Mouse (Mus musculus) MEL (cell line): ENCODE measurements around the gene Cdh23. TPM values are rescaled to one million over a fixed set of nuclear protein-coding genes. Genes with fewer than 3 reads are reported as not detected.

ENCODE experiments used
- DNase-seq: peaks from one replicate; pipeline ENCODE4 v3.0.0; 2011; ENCODE audit warnings: low read depth, low spot score
- H3K27ac ChIP-seq: 2 replicates; pipeline ENCODE4 v1.5.1; 2012; ENCODE audit warnings: low read depth, mild to moderate bottlenecking, control low read depth, low read length, moderate library complexity; ENCODE audit not compliant: control insufficient read depth
- H3K27me3 ChIP-seq, 2 experiments: fragments of 150-350 bp in 1 of 2; sonication (generic) in 1 of 2; 2 replicates each; pipeline ENCODE4 v1.6.1; 2012; ENCODE audit warnings: low read length in 2 of 2, mild to moderate bottlenecking in 2 of 2, improper control_type of control experiment in 1 of 2, moderate library complexity in 1 of 2; ENCODE audit not compliant: insufficient read depth in 2 of 2, control insufficient read depth in 1 of 2
- H3K36me3 ChIP-seq, 2 experiments: 2 replicates each; pipeline ENCODE4 v1.6.1; 2012 to 2014; ENCODE audit warnings: low read length in 2 of 2, improper control_type of control experiment in 1 of 2, inconsistent platforms in 1 of 2, mild to moderate bottlenecking in 1 of 2; ENCODE audit not compliant: insufficient read depth in 2 of 2, control insufficient read depth in 1 of 2
- H3K4me1 ChIP-seq, 2 experiments: fragments of 150-350 bp in 1 of 2; sonication (generic) in 1 of 2; 2 replicates each; pipeline ENCODE4 v1.6.1; 2012; ENCODE audit warnings: low read length in 2 of 2, improper control_type of control experiment in 1 of 2, mild to moderate bottlenecking in 1 of 2; ENCODE audit not compliant: insufficient read depth in 2 of 2, control insufficient read depth in 1 of 2
- H3K4me3 ChIP-seq, 2 experiments: fragments of 150-350 bp in 1 of 2; sonication (generic) in 1 of 2; 2 replicates each; pipeline ENCODE4 v1.5.1; 2012; ENCODE audit warnings: low read depth in 2 of 2, low read length in 2 of 2, mild to moderate bottlenecking in 2 of 2, moderate library complexity in 2 of 2, control low read depth in 1 of 2, improper control_type of control experiment in 1 of 2; ENCODE audit not compliant: control insufficient read depth in 1 of 2, insufficient read depth in 1 of 2
- H3K79me2 ChIP-seq: 2 replicates; pipeline ENCODE4 v1.6.1; 2012; ENCODE audit warnings: mild to moderate bottlenecking, low read length, moderate library complexity; ENCODE audit not compliant: control insufficient read depth, poor library complexity, insufficient read depth
- H3K9ac ChIP-seq: 2 replicates; pipeline ENCODE4 v1.6.1; 2012; ENCODE audit warnings: low read depth, mild to moderate bottlenecking, control low read depth, low read length, moderate library complexity; ENCODE audit not compliant: control insufficient read depth, poor library complexity, severe bottlenecking
- H3K9me3 ChIP-seq: fragments of 150-350 bp; sonication (generic); replicated peaks from 2 replicates; pipeline ENCODE4 v1.6.1; 2012; ENCODE audit warnings: mild to moderate bottlenecking, low read length, improper control_type of control experiment, moderate library complexity; ENCODE audit not compliant: insufficient read depth
- CHD2 ChIP-seq: IDR thresholded peaks from 2 replicates; pipeline ENCODE4 v1.6.1; 2011; ENCODE audit warnings: low read length, improper control_type of control experiment
- CTCF ChIP-seq, 3 experiments: IDR thresholded peaks in 2 of 3; conservative IDR thresholded peaks in 1 of 3; 2 replicates each; pipeline ENCODE4 v1.5.1; 2011 to 2012; ENCODE audit warnings: low read length in 3 of 3, low read depth in 2 of 3, mild to moderate bottlenecking in 2 of 3, improper control_type of control experiment in 1 of 3, inconsistent platforms in 1 of 3, mixed read lengths in 1 of 3, moderate library complexity in 1 of 3; ENCODE audit not compliant: control insufficient read depth in 1 of 3, insufficient read depth in 1 of 3, poor library complexity in 1 of 3, severe bottlenecking in 1 of 3
- E2F4 ChIP-seq: IDR thresholded peaks from 2 replicates; pipeline ENCODE4 v1.6.1; 2011; ENCODE audit warnings: low read depth, low read length, improper control_type of control experiment, borderline replicate concordance
- EP300 ChIP-seq, 2 experiments: IDR thresholded peaks; 2 replicates each; pipeline ENCODE4 v1.6.1; 2011; ENCODE audit warnings: improper control_type of control experiment in 2 of 2, low read length in 2 of 2, low read depth in 1 of 2, mild to moderate bottlenecking in 1 of 2
- HCFC1 ChIP-seq: IDR thresholded peaks from 2 replicates; pipeline ENCODE4 v1.6.1; 2012; ENCODE audit warnings: low read depth, mild to moderate bottlenecking, inconsistent platforms, low read length, improper control_type of control experiment, moderate library complexity
- JUND ChIP-seq: IDR thresholded peaks from 2 replicates; pipeline ENCODE4 v1.6.1; 2011; ENCODE audit warnings: low read depth, mild to moderate bottlenecking, improper control_type of control experiment, low read length
- KAT2A ChIP-seq: conservative IDR thresholded peaks from 2 replicates; pipeline ENCODE4 v1.6.1; 2012; ENCODE audit warnings: low read depth, low read length, improper control_type of control experiment, inconsistent platforms
- MAFK ChIP-seq: IDR thresholded peaks from 2 replicates; pipeline ENCODE4 v1.6.1; 2011; ENCODE audit warnings: low read depth, mild to moderate bottlenecking, low read length, improper control_type of control experiment, borderline replicate concordance
- MAX ChIP-seq: IDR thresholded peaks from 2 replicates; pipeline ENCODE4 v1.6.1; 2011; ENCODE audit warnings: low read length, improper control_type of control experiment
- MXI1 ChIP-seq: IDR thresholded peaks from 2 replicates; pipeline ENCODE4 v1.6.1; 2011; ENCODE audit warnings: mild to moderate bottlenecking, low read depth, low read length, improper control_type of control experiment
- MYB ChIP-seq: IDR thresholded peaks from 2 replicates; pipeline ENCODE4 v1.6.1; 2011; ENCODE audit warnings: mild to moderate bottlenecking, low read depth, low read length, improper control_type of control experiment
- MYC ChIP-seq: IDR thresholded peaks from 2 replicates; pipeline ENCODE4 v1.6.1; 2011; ENCODE audit warnings: low read depth, mild to moderate bottlenecking, low read length, improper control_type of control experiment, moderate library complexity
- POLR2A ChIP-seq, 2 experiments: IDR thresholded peaks; 2 replicates each; pipeline ENCODE4 v1.6.1; 2011 to 2012; ENCODE audit warnings: low read length in 2 of 2, mild to moderate bottlenecking in 2 of 2, control low read depth in 1 of 2, improper control_type of control experiment in 1 of 2, low read depth in 1 of 2, moderate library complexity in 1 of 2; ENCODE audit not compliant: control insufficient read depth in 1 of 2, insufficient read depth in 1 of 2, poor library complexity in 1 of 2
- RCOR1 ChIP-seq: IDR thresholded peaks from 2 replicates; pipeline ENCODE4 v1.6.1; 2012; ENCODE audit warnings: low read depth, mild to moderate bottlenecking, inconsistent platforms, low read length, improper control_type of control experiment
- SMC3 ChIP-seq: IDR thresholded peaks from 2 replicates; pipeline ENCODE4 v1.6.1; 2011; ENCODE audit warnings: low read depth, low read length, improper control_type of control experiment
- TAL1 ChIP-seq: IDR thresholded peaks from 2 replicates; pipeline ENCODE4 v1.6.1; 2012; ENCODE audit warnings: mild to moderate bottlenecking, inconsistent platforms, low read length, moderate library complexity, mixed read lengths
- TBP ChIP-seq: IDR thresholded peaks from 2 replicates; pipeline ENCODE4 v1.8.0; 2011; ENCODE audit warnings: low read depth, low read length, improper control_type of control experiment
- TCF12 ChIP-seq: IDR thresholded peaks from 2 replicates; pipeline ENCODE4 v1.6.1; 2014; ENCODE audit warnings: low read depth, mild to moderate bottlenecking, inconsistent platforms, low read length, improper control_type of control experiment, moderate library complexity
- USF2 ChIP-seq, 2 experiments: IDR thresholded peaks; 2 replicates each; pipeline ENCODE4 v1.6.1; 2011 to 2012; ENCODE audit warnings: improper control_type of control experiment in 2 of 2, low read length in 2 of 2, borderline replicate concordance in 1 of 2, inconsistent platforms in 1 of 2, low read depth in 1 of 2, mild to moderate bottlenecking in 1 of 2; ENCODE audit not compliant: insufficient read depth in 1 of 2
- ZMIZ1 ChIP-seq: IDR thresholded peaks from 2 replicates; pipeline ENCODE4 v1.6.1; 2012; ENCODE audit warnings: low read depth, mild to moderate bottlenecking, inconsistent platforms, low read length, improper control_type of control experiment, moderate library complexity
- ZNF384 ChIP-seq: IDR thresholded peaks from 2 replicates; pipeline ENCODE4 v1.6.1; 2012; ENCODE audit warnings: low read depth, mild to moderate bottlenecking, inconsistent platforms, low read length, improper control_type of control experiment
- polyA plus RNA-seq, 2 experiments: library from polyadenylated mRNA; stranded (reverse) in 1 of 2; unstranded in 1 of 2; fragments of >175 nt in 1 of 2; fragments of >200 nt in 1 of 2; gene quantifications; 2 replicates each; pipeline versions ENCODE4 v1.2.1 to v1.2.4; 2012; ENCODE audit warnings: low replicate concordance in 2 of 2, low read depth in 1 of 2; ENCODE audit not compliant: insufficient read length in 2 of 2, insufficient read depth in 1 of 2, missing spikeins in 1 of 2
- total RNA-seq: library from RNA; depleted of rRNA; stranded (reverse); fragments of 300-350 nt; gene quantifications from 2 replicates; pipeline ENCODE4 v1.2.3, GENCODE M21; 2012

Cdh23 gene
- total and polyA plus RNA-seq, 3 experiments: 0.04 TPM; not detected in 2

GRCm38 (mm10) chr10:60622836-60623235 lies 73.5 kb downstream of the Cdh23 start:
- no peak overlapping the region for H3K4me3 ChIP-seq
- H3K9ac ChIP-seq: no peak overlapping the region
- no peaks in the 10 kb centered on the region for H3K27me3 ChIP-seq
- H3K79me2 ChIP-seq: no peaks in the 10 kb centered on the region
- TF ChIP-seq ZNF384: no peak
- TF ChIP-seq TAL1: no peak
- TF ChIP-seq TCF12: no peak
- no peak for TF ChIP-seq MXI1
- no peak for TF ChIP-seq POLR2A (IDR thresholded peaks at IDR 0.05; ENCODE audit: control insufficient read depth in 1 of 2, insufficient read depth in 1 of 2, low read depth in 1 of 2, low read length in 2 of 2, poor library complexity in 1 of 2)
- TF ChIP-seq ZMIZ1: no peak
- no peak for TF ChIP-seq MYC
- TF ChIP-seq MAX: no peak
- no peak for TF ChIP-seq E2F4
- TF ChIP-seq USF2 (IDR thresholded peaks at IDR 0.05; ENCODE audit: borderline replicate concordance in 1 of 2, insufficient read depth in 1 of 2, low read depth in 1 of 2, low read length in 2 of 2): no peak
- no peak for TF ChIP-seq JUND
- TF ChIP-seq, all 39 proteins: peak for 0
- H3K36me3 ChIP-seq: no peaks in the 10 kb centered on the region
- no peaks in the 10 kb centered on the region for H3K4me1 ChIP-seq
- no peak for DNase-seq
- H3K27ac ChIP-seq: no peak overlapping the region
- H3K9me3 ChIP-seq: no peaks in the 10 kb centered on the region

- no peaks in the 10 kb centered on the region for H3K27me3 ChIP-seq
- peak; percentile 6 for DNase-seq
These were observed 74.7 kb downstream of the Cdh23 start for GRCm38 (mm10) chr10:60621470-60622170.

More at GRCm38 (mm10) chr10:60621470-60622170, 74.7 kb downstream of the Cdh23 start:
- TF ChIP-seq CTCF (IDR thresholded peaks at IDR 0.05 in 2 of 3, conservative IDR thresholded peaks at IDR 0.05 in 1 of 3; ENCODE audit: control insufficient read depth in 1 of 3, insufficient read depth in 1 of 3, low read depth in 2 of 3, low read length in 3 of 3, poor library complexity in 1 of 3, severe bottlenecking in 1 of 3) (peak; percentile 34 to 51 (median 36); a peak in 5 of 6 replicates), HCFC1 (no peak), MYB (no peak), CHD2 (no peak), SMC3 (peak; percentile 31), ZMIZ1 (no peak), EP300 (IDR thresholded peaks at IDR 0.05; ENCODE audit: low read depth in 1 of 2, low read length in 2 of 2) (no peak), TBP (no peak), MAFK (no peak), KAT2A (no peak), RCOR1 (no peak)
- H3K4me1 ChIP-seq: no peaks in the 10 kb centered on the region
- H3K9me3 ChIP-seq: no peaks in the 10 kb centered on the region
- H3K79me2 ChIP-seq: no peaks in the 10 kb centered on the region
- H3K9ac ChIP-seq: no peak overlapping the region
- H3K4me3 ChIP-seq: no peak overlapping the region
- no peaks in the 10 kb centered on the region for H3K36me3 ChIP-seq
- H3K27ac ChIP-seq: no peak overlapping the region
